Mouse (Mus musculus): ENCODE results near the gene Neurl4.
"Not testable (repeated sequence)": the region's sequence is repeated elsewhere in the genome, so short reads cannot be mapped to it uniquely, and the experiment has no call there.

Gene Neurl4

DNA sequence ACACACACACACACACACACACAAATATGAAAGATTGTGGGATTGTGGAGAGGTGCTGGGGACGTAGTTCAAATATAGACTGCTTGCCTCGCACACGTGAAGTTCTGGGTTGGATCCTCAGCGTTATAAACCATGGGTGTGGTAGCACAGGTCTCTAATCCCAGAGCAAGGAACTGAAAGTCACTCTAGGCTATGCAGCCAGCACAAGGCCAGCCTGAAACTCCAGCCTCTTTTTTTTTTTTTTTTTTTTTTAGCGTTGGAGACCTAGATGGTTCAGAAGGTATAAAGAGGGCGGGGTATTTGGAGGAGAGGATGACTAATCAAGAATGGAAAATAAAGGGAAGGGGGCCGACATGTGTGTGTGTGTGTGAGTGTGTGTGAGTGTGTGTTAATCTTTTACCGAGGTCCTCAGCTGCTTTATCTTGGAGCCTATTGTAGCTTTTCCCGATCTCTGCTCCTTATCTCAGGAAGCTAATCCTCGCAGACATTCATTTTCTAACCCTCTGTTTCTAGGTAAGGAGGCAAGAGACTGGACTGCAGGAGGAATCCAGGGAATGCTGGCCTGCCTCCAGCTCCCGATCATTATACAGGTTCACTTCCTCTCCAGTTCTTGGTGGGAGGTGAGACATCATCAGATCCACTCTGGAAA lies 52.5 kb downstream of the Neurl4 start:
- DNase-seq (ENCODE audit: low spot score): no peak

DNA sequence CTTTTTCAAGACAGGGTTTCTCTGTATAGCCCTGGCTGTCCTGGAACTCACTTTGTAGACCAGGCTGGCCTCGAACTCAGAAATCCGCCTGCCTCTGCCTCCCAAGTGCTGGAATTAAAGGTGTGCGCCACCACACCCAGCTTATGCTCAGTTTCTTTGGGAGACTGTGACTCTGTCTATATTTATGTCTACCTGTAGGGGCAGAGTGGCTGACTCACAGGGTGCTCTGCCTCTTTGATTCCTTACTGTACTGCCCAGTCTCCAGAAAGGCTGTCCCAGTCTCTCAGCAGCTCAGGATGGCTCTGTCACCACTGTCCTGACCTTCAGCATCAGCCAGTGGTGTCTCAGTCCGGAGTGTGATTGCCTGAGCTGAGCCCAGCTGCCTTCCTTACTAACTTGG lies 54.7 kb downstream of the Neurl4 start:
- DNase-seq (ENCODE audit: low spot score): not testable (repeated sequence)

DNA sequence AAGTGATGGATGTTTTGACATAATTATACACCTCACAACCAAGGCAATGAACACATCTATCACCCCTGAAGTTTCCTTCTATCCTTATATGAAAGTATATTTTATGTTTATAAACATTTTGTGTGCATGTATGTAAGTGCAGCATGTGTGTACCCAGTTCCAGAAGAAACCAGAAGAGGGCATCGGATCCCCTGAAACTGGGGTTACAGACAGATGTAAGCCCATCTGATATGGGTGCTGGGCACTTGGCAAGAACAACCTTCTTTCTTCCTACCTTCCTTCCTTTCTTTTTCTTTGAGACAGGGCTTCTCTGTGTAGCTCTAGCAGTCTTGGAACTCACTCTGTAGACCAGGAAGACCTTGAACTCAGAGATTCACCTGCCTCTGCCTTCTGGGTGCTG lies 55.3 kb downstream of the Neurl4 start:
- no peak for DNase-seq (ENCODE audit: low spot score)

DNA sequence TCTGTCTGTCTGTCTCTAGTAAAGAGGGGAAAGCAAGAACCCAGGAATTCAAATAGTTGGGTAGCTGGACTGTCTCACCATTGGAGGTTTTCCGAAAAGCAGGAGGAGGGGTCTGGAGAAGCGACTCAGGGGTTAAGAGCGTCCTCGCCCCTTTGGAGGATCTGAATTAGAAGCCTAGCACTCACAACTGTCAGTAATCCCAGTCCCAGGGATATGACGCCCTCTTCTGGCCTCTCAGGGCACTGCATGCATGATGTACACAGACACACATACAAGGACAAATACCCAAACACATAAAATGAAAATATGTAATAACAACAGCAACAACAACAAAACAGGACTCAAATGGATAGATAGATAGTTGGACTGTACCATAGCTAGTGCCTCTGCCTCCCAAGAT lies 59.7 kb downstream of the Neurl4 start:
- DNase-seq (ENCODE audit: low spot score): peak; percentile 39

DNA sequence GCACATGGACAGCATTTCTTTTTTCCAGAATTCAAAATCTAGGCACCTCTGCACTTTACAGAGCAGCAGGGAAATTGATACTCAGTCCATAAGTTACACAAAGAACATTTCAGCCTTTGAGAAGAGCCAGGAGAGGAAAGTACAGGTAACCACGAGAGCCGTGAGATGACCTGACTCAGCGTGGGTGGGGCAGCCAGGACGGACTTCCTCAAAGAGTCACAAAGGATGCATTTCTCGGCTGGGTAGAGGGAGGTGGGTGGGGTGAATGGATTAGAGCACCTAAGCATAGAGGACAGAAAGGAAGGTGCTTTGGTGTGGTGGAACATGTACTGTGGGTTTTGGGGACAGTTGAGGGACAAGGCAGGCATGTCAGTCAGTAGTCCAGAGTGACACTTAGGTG lies 61.0 kb downstream of the Neurl4 start:
- no peak for DNase-seq (ENCODE audit: low spot score)

Measured in embryo, embryonic 10 days (tissue).